Mouse (Mus musculus): ENCODE data around the gene Ppp1r15a.

Gene Ppp1r15a

GRCm38 (mm10) chr7:45525809-45526473 lies at the start of gene Ppp1r15a, which contains the start of gene Plekha4:
TSS of gene Ppp1r15a (minus strand) at chr7:45526268.
TSS of gene Plekha4 (plus strand) at chr7:45526330.
- DNase-seq (ENCODE audit: low spot score) = peak; percentile 95

- DNase-seq (ENCODE audit: low spot score) = no peak
These were observed 48.7 kb upstream of the Ppp1r15a start for GRCm38 (mm10) chr7:45574472-45575379.

- no peak for DNase-seq (ENCODE audit: low spot score)
These were observed 47.9 kb upstream of the Ppp1r15a start for GRCm38 (mm10) chr7:45573954-45574353.

- no peak for DNase-seq (ENCODE audit: low spot score)
These were observed 45.9 kb upstream of the Ppp1r15a start for GRCm38 (mm10) chr7:45571966-45572365.

GRCm38 (mm10) chr7:45570103-45570741 lies 44.2 kb upstream of the Ppp1r15a start, which contains the start of gene Bcat2:
TSS of gene Bcat2 (plus strand) at chr7:45570153.
- DNase-seq (ENCODE audit: low spot score) = peak; percentile 74

- peak; percentile 59 for DNase-seq (ENCODE audit: low spot score)
These were observed 42.8 kb upstream of the Ppp1r15a start for GRCm38 (mm10) chr7:45568601-45569473.

- DNase-seq (ENCODE audit: low spot score) = peak; percentile 89
These were observed 41.9 kb upstream of the Ppp1r15a start for GRCm38 (mm10) chr7:45567780-45568516.

GRCm38 (mm10) chr7:45567112-45567779 lies 41.2 kb upstream of the Ppp1r15a start:
- DNase-seq (ENCODE audit: low spot score) = no peak

- no peak for DNase-seq (ENCODE audit: low spot score)
These were observed 39.4 kb upstream of the Ppp1r15a start for GRCm38 (mm10) chr7:45565446-45565845.

- DNase-seq (ENCODE audit: low spot score) = no peak
These were observed 38.7 kb upstream of the Ppp1r15a start for GRCm38 (mm10) chr7:45564811-45565210.

GRCm38 (mm10) chr7:45561624-45562520 lies 35.8 kb upstream of the Ppp1r15a start:
- DNase-seq (ENCODE audit: low spot score) = peak; percentile 56

- DNase-seq (ENCODE audit: low spot score) = peak; percentile 74
These were observed 35.0 kb upstream of the Ppp1r15a start for GRCm38 (mm10) chr7:45560843-45561623.

GRCm38 (mm10) chr7:45560241-45560640 lies 34.2 kb upstream of the Ppp1r15a start:
- no peak for DNase-seq (ENCODE audit: low spot score)

GRCm38 (mm10) chr7:45558907-45559306 lies 32.8 kb upstream of the Ppp1r15a start:
- no peak for DNase-seq (ENCODE audit: low spot score)

- DNase-seq (ENCODE audit: low spot score) = peak; percentile 73
These were observed 29.7 kb upstream of the Ppp1r15a start for GRCm38 (mm10) chr7:45555787-45556186.

GRCm38 (mm10) chr7:45554744-45555143 lies 28.7 kb upstream of the Ppp1r15a start, which contains the start of gene Hsd17b14:
TSS of gene Hsd17b14 (plus strand) at chr7:45554893.
- no peak for DNase-seq (ENCODE audit: low spot score)

GRCm38 (mm10) chr7:45553990-45554389 lies 27.9 kb upstream of the Ppp1r15a start:
- no peak for DNase-seq (ENCODE audit: low spot score)

GRCm38 (mm10) chr7:45553519-45553918 lies 27.5 kb upstream of the Ppp1r15a start:
- DNase-seq (ENCODE audit: low spot score) = no peak
